Mouse (Mus musculus): ENCODE results near the gene Eif4a1. TPM values are rescaled to one million over a fixed set of nuclear protein-coding genes. Genes with fewer than 3 reads are reported as not detected.
"Not testable (repeated sequence)": the region's sequence is repeated elsewhere in the genome, so short reads cannot be mapped to it uniquely, and the experiment has no call there.

Gene Eif4a1
- polyA plus RNA-seq, 1 experiment from 2014 or later = 310 TPM

GRCm38 (mm10) chr11:69709554-69710446 lies 37.6 kb upstream of the Eif4a1 start:
- Histone ChIP-seq H3K4me1 (replicated peaks) (0 out of 2 replicates have a peak, but pooled peaks cover 4% of the 10 kb centered on the region), H3K9ac (no peak overlapping the region), H3K36me3 (no peaks in the 10 kb centered on the region), H3K4me3 (no peak overlapping the region), H3K27me3 (no peaks in the 10 kb centered on the region), H3K4me2 (no peak overlapping the region), H3K27ac (no peak overlapping the region), H3K9me3 (replicated peaks) (no peaks in the 10 kb centered on the region)
- WGBS = 44% methylated on average over 11 of the region's 11 CpGs
- no peak for ATAC-seq (replicated peaks; ENCODE audit: insufficient number of reproducible peaks, insufficient read depth, low FRiP score, low read depth)

- 78% methylated on average over 3 of the region's 3 CpGs for WGBS
- H3K4me2 ChIP-seq = no peak overlapping the region
- H3K4me1 ChIP-seq (replicated peaks) = 0 out of 2 replicates have a peak, but pooled peaks cover 4% of the 10 kb centered on the region
- no peak overlapping the region for H3K27ac ChIP-seq
- H3K36me3 ChIP-seq = no peaks in the 10 kb centered on the region
- no peaks in the 10 kb centered on the region for H3K27me3 ChIP-seq
- H3K4me3 ChIP-seq = no peak overlapping the region
- H3K9ac ChIP-seq = no peak overlapping the region
- ATAC-seq (replicated peaks; ENCODE audit: insufficient number of reproducible peaks, insufficient read depth, low FRiP score, low read depth) = no peak
- H3K9me3 ChIP-seq (replicated peaks) = no peaks in the 10 kb centered on the region
These were observed 36.5 kb upstream of the Eif4a1 start for GRCm38 (mm10) chr11:69708614-69709265.

- no peaks in the 10 kb centered on the region for H3K36me3 ChIP-seq
- no peak overlapping the region for H3K4me2 ChIP-seq
- 82% methylated on average over 4 of the region's 4 CpGs for WGBS
- H3K9ac ChIP-seq = no peak overlapping the region
- no peak overlapping the region for H3K4me3 ChIP-seq
- no peak for ATAC-seq (replicated peaks; ENCODE audit: insufficient number of reproducible peaks, insufficient read depth, low FRiP score, low read depth)
- H3K27me3 ChIP-seq = no peaks in the 10 kb centered on the region
- no peaks in the 10 kb centered on the region for H3K9me3 ChIP-seq (replicated peaks)
- 0 out of 2 replicates have a peak, but pooled peaks cover 4% of the 10 kb centered on the region for H3K4me1 ChIP-seq (replicated peaks)
- H3K27ac ChIP-seq = no peak overlapping the region
These were observed 35.7 kb upstream of the Eif4a1 start for GRCm38 (mm10) chr11:69707873-69708381.

GRCm38 (mm10) chr11:69707480-69707847 lies 35.2 kb upstream of the Eif4a1 start:
- Histone ChIP-seq H3K9ac (no peak overlapping the region), H3K9me3 (replicated peaks) (no peaks in the 10 kb centered on the region), H3K27ac (no peak overlapping the region), H3K4me2 (no peak overlapping the region), H3K4me1 (replicated peaks) (0 out of 2 replicates have a peak, but pooled peaks cover 4% of the 10 kb centered on the region), H3K27me3 (no peaks in the 10 kb centered on the region), H3K36me3 (no peaks in the 10 kb centered on the region), H3K4me3 (no peak overlapping the region)
- 92% methylated on average over 4 of the region's 4 CpGs for WGBS
- no peak for ATAC-seq (replicated peaks; ENCODE audit: insufficient number of reproducible peaks, insufficient read depth, low FRiP score, low read depth)

- H3K4me1 ChIP-seq (replicated peaks) = 0 out of 2 replicates have a peak, but pooled peaks cover 4% of the 10 kb centered on the region
- no peak overlapping the region for H3K27ac ChIP-seq
- no peaks in the 10 kb centered on the region for H3K9me3 ChIP-seq (replicated peaks)
- ATAC-seq (replicated peaks; ENCODE audit: insufficient number of reproducible peaks, insufficient read depth, low FRiP score, low read depth) = no peak
- H3K27me3 ChIP-seq = no peaks in the 10 kb centered on the region
- no peaks in the 10 kb centered on the region for H3K36me3 ChIP-seq
- WGBS = 46% methylated on average over 6 of the region's 6 CpGs
- H3K4me3 ChIP-seq = no peak overlapping the region
- no peak overlapping the region for H3K9ac ChIP-seq
- no peak overlapping the region for H3K4me2 ChIP-seq
These were observed 34.7 kb upstream of the Eif4a1 start for GRCm38 (mm10) chr11:69706775-69707479.

- Histone ChIP-seq H3K4me1 (replicated peaks) (peaks cover 7% of the 10 kb centered on the region), H3K27ac (no peak overlapping the region), H3K4me2 (no peak overlapping the region), H3K9me3 (replicated peaks) (no peaks in the 10 kb centered on the region), H3K27me3 (no peaks in the 10 kb centered on the region), H3K36me3 (no peaks in the 10 kb centered on the region), H3K9ac (no peak overlapping the region), H3K4me3 (no peak overlapping the region)
- ATAC-seq (replicated peaks; ENCODE audit: insufficient number of reproducible peaks, insufficient read depth, low FRiP score, low read depth) = no peak
- 43% methylated on average over 2 of the region's 2 CpGs for WGBS
These were observed 32.4 kb upstream of the Eif4a1 start for GRCm38 (mm10) chr11:69704613-69705010.

- Histone ChIP-seq H3K4me2 (no peak overlapping the region), H3K27me3 (no peaks in the 10 kb centered on the region), H3K27ac (no peak overlapping the region), H3K4me1 (replicated peaks) (peaks cover 10% of the 10 kb centered on the region), H3K9ac (no peak overlapping the region), H3K36me3 (no peaks in the 10 kb centered on the region), H3K4me3 (no peak overlapping the region), H3K9me3 (replicated peaks) (no peaks in the 10 kb centered on the region)
- ATAC-seq (replicated peaks; ENCODE audit: insufficient number of reproducible peaks, insufficient read depth, low FRiP score, low read depth) = no peak
- 61% methylated on average over 8 of the region's 8 CpGs for WGBS
These were observed 31.8 kb upstream of the Eif4a1 start for GRCm38 (mm10) chr11:69703814-69704612.

- not testable (repeated sequence) for H3K9ac ChIP-seq; H3K9me3 ChIP-seq (replicated peaks); H3K4me2 ChIP-seq; H3K4me3 ChIP-seq; H3K27ac ChIP-seq; ATAC-seq (replicated peaks; ENCODE audit: insufficient number of reproducible peaks, insufficient read depth, low FRiP score, low read depth); H3K27me3 ChIP-seq; H3K36me3 ChIP-seq
- H3K4me1 ChIP-seq (replicated peaks) = peaks cover 10% of the 10 kb centered on the region
- 79% methylated on average over 3 of the region's 3 CpGs for WGBS
These were observed 31.2 kb upstream of the Eif4a1 start for GRCm38 (mm10) chr11:69703381-69703780.

GRCm38 (mm10) chr11:69702886-69703285 lies 30.7 kb upstream of the Eif4a1 start:
- whole genome bisulfite sequencing = 94% methylated on average over 10 of the region's 10 CpGs
- not testable (repeated sequence) for H3K4me3 ChIP-seq; H3K4me2 ChIP-seq; H3K9me3 ChIP-seq (replicated peaks); H3K9ac ChIP-seq; ATAC-seq (replicated peaks; ENCODE audit: insufficient number of reproducible peaks, insufficient read depth, low FRiP score, low read depth); H3K27ac ChIP-seq; H3K27me3 ChIP-seq; H3K36me3 ChIP-seq
- H3K4me1 ChIP-seq (replicated peaks) = peaks cover 10% of the 10 kb centered on the region

- Histone ChIP-seq H3K4me2 (no peak overlapping the region), H3K9me3 (replicated peaks) (no peaks in the 10 kb centered on the region), H3K27ac (no peak overlapping the region), H3K4me3 (no peak overlapping the region), H3K9ac (no peak overlapping the region), H3K36me3 (no peaks in the 10 kb centered on the region), H3K27me3 (no peaks in the 10 kb centered on the region), H3K4me1 (replicated peaks) (peaks cover 15% of the 10 kb centered on the region)
- ATAC-seq (replicated peaks; ENCODE audit: insufficient number of reproducible peaks, insufficient read depth, low FRiP score, low read depth) = no peak
- WGBS = 20% methylated on average over 1 of the region's 1 CpGs
These were observed 27.4 kb upstream of the Eif4a1 start for GRCm38 (mm10) chr11:69699595-69699994.
